ENCODE assay signal across 15 mouse cellular contexts in the genomic region with DNA sequence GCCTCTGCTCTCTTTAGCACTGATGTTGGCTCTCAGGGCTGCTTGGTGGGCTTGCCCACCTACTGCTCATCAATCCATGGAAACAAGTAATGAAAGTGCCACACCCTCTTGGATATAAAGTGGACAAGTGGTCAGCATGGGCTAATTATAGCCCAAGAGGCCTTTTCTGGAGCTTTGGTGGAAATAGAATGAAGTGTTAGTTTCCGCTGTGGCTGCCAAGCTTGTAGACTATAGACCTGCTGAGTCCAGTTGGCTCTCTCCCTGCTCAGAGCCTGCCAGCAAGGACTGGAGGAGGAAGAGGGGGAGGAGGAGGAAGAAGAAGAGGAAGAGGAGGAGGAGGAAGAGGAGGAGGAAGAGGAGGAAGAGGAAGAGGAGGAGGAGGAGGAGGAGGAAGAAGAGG. TPM values are rescaled to one million over a fixed set of nuclear protein-coding genes. Genes with fewer than 3 reads are reported as not detected.
A peak's percentile ranks its signal among the peaks of the same experiment; 100 is the strongest.
DNase-seq lines count a peak whose midpoint lies in the region; ATAC-seq lines count a peak whose summit lies in the region.
"Had no signal": no experiment of that assay in that cellular context is flagged by ENCODE, and none has a peak within 500 bp of the region (broad histone marks: within the 10 kb centered on the region; RNA-seq: fewer than 3 reads in every experiment).

No protein-coding gene starts in this region.

- H3K27me3 ChIP-seq in heart, embryonic 10.5 days (ENCODE audit: insufficient read depth, poor library complexity, severe bottlenecking) = no peaks in the 10 kb centered on the region
- H3K27me3 ChIP-seq in lung, embryonic 16.5 days (ENCODE audit: control insufficient read depth, insufficient read depth, low read depth, low read length) = no peaks in the 10 kb centered on the region
- H3K27me3 ChIP-seq: lung, embryonic 15.5 days had no signal

- peaks cover 9% of the 10 kb centered on the region; the same call in 1 of the 2 replicates for H3K4me1 ChIP-seq in heart, embryonic 10.5 days
- H3K4me1 ChIP-seq in lung, embryonic 16.5 days (replicated peaks; ENCODE audit: control insufficient read depth, insufficient read depth, low read length) = peaks cover 4% of the 10 kb centered on the region
- H3K4me1 ChIP-seq: hindbrain, embryonic 13.5 days had no signal

- H3K36me3 ChIP-seq in heart, embryonic 10.5 days = no peaks in the 10 kb centered on the region
- H3K36me3 ChIP-seq in lung, embryonic 16.5 days (ENCODE audit: control insufficient read depth, insufficient read depth, low read length) = no peaks in the 10 kb centered on the region
- H3K36me3 ChIP-seq: hindbrain, embryonic 13.5 days; lung, embryonic 15.5 days had no signal

- no peak overlapping the region for H3K4me3 ChIP-seq in heart, embryonic 10.5 days
- no peak overlapping the region for H3K4me3 ChIP-seq in lung, embryonic 16.5 days (ENCODE audit: low read length)
- H3K4me3 ChIP-seq: hindbrain, embryonic 13.5 days; lung, embryonic 15.5 days had no signal

- peak; percentile 61; the same call in 1 of the 2 replicates for ATAC-seq in lung, embryonic 16.5 days (ENCODE audit: low read depth)
- no peak for ATAC-seq in megakaryocyte progenitor cell, adult 5-6 weeks (replicated peaks; ENCODE audit: poor library complexity)
- ATAC-seq: forebrain, embryonic 14.5 days had no signal

- 71% methylated on average over 1 of the region's 1 CpGs for WGBS in heart, embryonic 10.5 days
- WGBS in lung, embryonic 16.5 days = 76% methylated on average over 1 of the region's 1 CpGs

- no peaks in the 10 kb centered on the region for H3K9me3 ChIP-seq in heart, embryonic 10.5 days
- H3K9me3 ChIP-seq in lung, embryonic 16.5 days (ENCODE audit: control insufficient read depth, low read length) = no peaks in the 10 kb centered on the region; the same call in 1 of the 2 replicates
- H3K9me3 ChIP-seq: hindbrain, embryonic 13.5 days; lung, embryonic 15.5 days had no signal

- peak; percentile 96 for DNase-seq in heart, adult 11 months
- no peak for DNase-seq in heart, embryonic 10.5 days (ENCODE audit: low spot score)
- peak; percentile 39 for DNase-seq in adipocyte (ENCODE audit: low spot score)
- peak; percentile 53 to 61 for DNase-seq in heart, adult 9 months (ENCODE audit: low spot score in 2 of 2)
- DNase-seq in urinary bladder, adult 2 months (ENCODE audit: low spot score) = no peak
- no peak for DNase-seq in right cerebral cortex, postnatal 36 days (ENCODE audit: low spot score in 2 of 2)
- DNase-seq: adrenal gland, adult 8-10 months; cerebellum, adult 11-12 months; right cerebral cortex, postnatal 25 days; thymus, postnatal 14 days had no signal

- H3K4me2 ChIP-seq in lung, embryonic 16.5 days (ENCODE audit: low read depth, low read length) = no peak overlapping the region
- H3K4me2 ChIP-seq: hindbrain, embryonic 13.5 days; lung, embryonic 15.5 days had no signal

- H3K27ac ChIP-seq in heart, embryonic 10.5 days = no peak overlapping the region
- H3K27ac ChIP-seq in lung, embryonic 16.5 days (ENCODE audit: low read length) = no peak overlapping the region
- H3K27ac ChIP-seq: hindbrain, embryonic 13.5 days; lung, embryonic 15.5 days had no signal

- H3K9ac ChIP-seq in lung, embryonic 16.5 days (ENCODE audit: low read length) = no peak overlapping the region
- H3K9ac ChIP-seq: hindbrain, embryonic 13.5 days; lung, embryonic 15.5 days had no signal

RNA-seq across cellular contexts. Expression of gene Alox12, which starts 11.3 kb away (rescaled TPM):
- polyA plus RNA-seq in heart, embryonic 10.5 days (2016; fragmentation: Nextera tagmentation; extraction: Ambion mirVana) = 3.9 and 5.0 TPM in 2 replicates
- 6.9 and 7.8 TPM in 2 replicates for polyA plus RNA-seq in lung, embryonic 16.5 days (2015; fragmentation: Nextera tagmentation; extraction: Ambion mirVana)
- 14.7 and 15.3 TPM in 2 replicates for polyA plus RNA-seq in urinary bladder, adult 2 months (2012; rRNA removed)
- total RNA-seq in megakaryocyte progenitor cell, adult 5-6 weeks (2015) = 0.27 TPM in 1 of 2 replicates, not detected in the other
- not detected in 2 replicates for total RNA-seq in megakaryocyte progenitor cell, adult 5-6 weeks (2017)

RNA-seq across cellular contexts. Expression of gene Rnasek, which starts 26.8 kb away (rescaled TPM):
- 126 and 165 TPM in 2 replicates for polyA plus RNA-seq in heart, embryonic 10.5 days (2016; fragmentation: Nextera tagmentation; extraction: Ambion mirVana)
- polyA plus RNA-seq in lung, embryonic 16.5 days (2015; fragmentation: Nextera tagmentation; extraction: Ambion mirVana) = 249 and 250 TPM in 2 replicates
- polyA plus RNA-seq in urinary bladder, adult 2 months (2012; rRNA removed) = 128 and 143 TPM in 2 replicates
- 134 and 151 TPM in 2 replicates for total RNA-seq in megakaryocyte progenitor cell, adult 5-6 weeks (2015)
- total RNA-seq in megakaryocyte progenitor cell, adult 5-6 weeks (2017) = 19.3 and 29.4 TPM in 2 replicates

RNA-seq across cellular contexts. Expression of gene Gm21988, which starts 26.8 kb away (rescaled TPM):
- 6.5 and 8.7 TPM in 2 replicates for polyA plus RNA-seq in heart, embryonic 10.5 days (2016; fragmentation: Nextera tagmentation; extraction: Ambion mirVana)
- polyA plus RNA-seq in lung, embryonic 16.5 days (2015; fragmentation: Nextera tagmentation; extraction: Ambion mirVana) = 10.3 and 10.7 TPM in 2 replicates
- polyA plus RNA-seq in urinary bladder, adult 2 months (2012; rRNA removed) = 7.4 and 8.7 TPM in 2 replicates
- total RNA-seq in megakaryocyte progenitor cell, adult 5-6 weeks (2015) = 3.4 and 4.1 TPM in 2 replicates
- 0.10 and 2.4 TPM in 2 replicates for total RNA-seq in megakaryocyte progenitor cell, adult 5-6 weeks (2017)

RNA-seq across cellular contexts. Expression of gene 0610010K14Rik, which starts 28.7 kb away (rescaled TPM):
- polyA plus RNA-seq in heart, embryonic 10.5 days (2016; fragmentation: Nextera tagmentation; extraction: Ambion mirVana) = 142 and 153 TPM in 2 replicates
- 163 and 167 TPM in 2 replicates for polyA plus RNA-seq in lung, embryonic 16.5 days (2015; fragmentation: Nextera tagmentation; extraction: Ambion mirVana)
- 55.2 and 69.0 TPM in 2 replicates for polyA plus RNA-seq in urinary bladder, adult 2 months (2012; rRNA removed)
- 73.4 and 77.3 TPM in 2 replicates for total RNA-seq in megakaryocyte progenitor cell, adult 5-6 weeks (2015)
- total RNA-seq in megakaryocyte progenitor cell, adult 5-6 weeks (2017) = 24.4 and 31.2 TPM in 2 replicates

RNA-seq across cellular contexts. Expression of gene Bcl6b, which starts 36.8 kb away (rescaled TPM):
- polyA plus RNA-seq in heart, embryonic 10.5 days (2016; fragmentation: Nextera tagmentation; extraction: Ambion mirVana) = 10.7 and 15.0 TPM in 2 replicates
- polyA plus RNA-seq in lung, embryonic 16.5 days (2015; fragmentation: Nextera tagmentation; extraction: Ambion mirVana) = 36.2 and 37.1 TPM in 2 replicates
- polyA plus RNA-seq in urinary bladder, adult 2 months (2012; rRNA removed) = 4.0 and 4.1 TPM in 2 replicates
- total RNA-seq in megakaryocyte progenitor cell, adult 5-6 weeks (2015) = 0.17 TPM in 1 of 2 replicates, not detected in the other
- total RNA-seq in megakaryocyte progenitor cell, adult 5-6 weeks (2017) = not detected in 2 replicates

Comparison
In these comparisons a context has a peak if more than half of its experiments do, and no peak if none do; other contexts are left out.
1. DNase-seq: peak in heart, adult 11 months (single experiment), adipocyte (single experiment) and heart, adult 9 months (2 of 2); none in heart, embryonic 10.5 days (single experiment), urinary bladder, adult 2 months (single experiment) and right cerebral cortex, postnatal 36 days (0 of 2).